Mouse (Mus musculus) heart, adult 2 months (tissue): ENCODE measurements around the gene Ispd.

Experiments used
- CTCF ChIP-seq: fragments of 200-600 bp; IDR thresholded peaks from 2 replicates; pipeline ENCODE4 v1.8.1; 2022; ENCODE audit warnings: antibody characterized with exemption, mild to moderate bottlenecking, moderate library complexity
- EP300 ChIP-seq: fragments of 200-500 bp; IDR thresholded peaks from 2 replicates; pipeline ENCODE4 v1.6.1; 2011; ENCODE audit warnings: low read depth, low read length, control low read depth; ENCODE audit not compliant: insufficient read depth
- POLR2A ChIP-seq: fragments of 200-500 bp; IDR thresholded peaks from 2 replicates; pipeline ENCODE4 v1.6.1; 2011; ENCODE audit warnings: mild to moderate bottlenecking, low read depth, low read length, control low read depth; ENCODE audit not compliant: insufficient read depth

DNA sequence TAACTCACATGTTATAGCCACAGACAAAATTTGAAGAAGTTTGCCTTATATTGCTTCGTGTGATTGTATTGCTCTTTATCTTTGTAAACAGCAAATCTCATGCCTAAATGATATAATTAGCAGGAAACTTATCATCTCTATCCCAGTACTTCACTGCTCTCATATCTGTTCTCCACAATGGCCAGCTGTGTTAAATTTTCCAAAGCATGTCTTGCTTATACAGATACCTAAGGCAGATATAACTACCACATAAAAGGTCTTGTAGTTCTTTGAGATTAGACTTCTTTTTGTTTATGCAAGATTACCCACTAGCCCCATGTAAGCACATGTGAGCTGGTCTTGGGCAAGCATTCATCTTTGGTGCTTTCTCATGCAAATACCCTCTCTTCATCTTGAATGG is 327.6 kb downstream of the Ispd start:
- TF ChIP-seq CTCF (no peak), POLR2A (no peak), EP300 (no peak)
